Mouse (Mus musculus) embryonic facial prominence, embryonic 12.5 days (tissue): ENCODE results near the gene Camta1. TPM values are rescaled to one million over a fixed set of nuclear protein-coding genes. Genes with fewer than 3 reads are reported as not detected.

Source experiments
- ATAC-seq: fragments of 200-750 bp; cut with Nextera tagmentation; 2 replicates; pipeline ENCODE4 v1.8.0; 2017; ENCODE audit not compliant: insufficient number of reproducible peaks, insufficient read depth, low FRiP score, low TSS enrichment
- H3K27ac ChIP-seq: fragments of 300-500 bp; sonication (generic); 2 replicates; pipeline ENCODE4 v1.5.1; 2016; ENCODE audit warnings: mild to moderate bottlenecking
- H3K27me3 ChIP-seq: fragments of 300-500 bp; sonication (generic); 2 replicates; pipeline ENCODE4 v1.6.1; 2016; ENCODE audit warnings: mild to moderate bottlenecking, moderate library complexity
- H3K36me3 ChIP-seq: fragments of 300-500 bp; sonication (generic); 2 replicates; pipeline ENCODE4 v1.6.1; 2016; ENCODE audit warnings: mild to moderate bottlenecking
- H3K4me1 ChIP-seq: fragments of 300-500 bp; sonication (generic); 2 replicates; pipeline ENCODE4 v1.6.1; 2016
- H3K4me2 ChIP-seq: fragments of 300-500 bp; sonication (generic); replicated peaks from 2 replicates; pipeline ENCODE4 v1.6.1; 2016; ENCODE audit warnings: mild to moderate bottlenecking, moderate library complexity
- H3K4me3 ChIP-seq: fragments of 300-500 bp; sonication (generic); 2 replicates; pipeline ENCODE4 v1.5.1; 2016; ENCODE audit warnings: mild to moderate bottlenecking
- H3K9ac ChIP-seq: fragments of 300-500 bp; sonication (generic); 2 replicates; pipeline ENCODE4 v1.6.1; 2016; ENCODE audit warnings: mild to moderate bottlenecking, moderate library complexity
- H3K9me3 ChIP-seq: fragments of 300-500 bp; sonication (generic); 2 replicates; pipeline ENCODE4 v1.6.1; 2016; ENCODE audit warnings: mild to moderate bottlenecking, moderate library complexity
- WGBS: fragments of 180-500 bp; shearing (Covaris S2); methylation state at CpG from one replicate; pipeline ENCODE4 v1.1.7; 2016; 5-methylcytosine and 5-hydroxymethylcytosine counted together
- polyA plus RNA-seq: library from polyadenylated mRNA; unstranded; fragments of >200 nt; fragmentation: Nextera tagmentation; extraction: Ambion mirVana; gene quantifications from 2 replicates; pipeline ENCODE4 v1.2.1, GENCODE M21; 2016

Camta1 gene
- polyA plus RNA-seq, 1 experiment from 2014 or later, result 115 TPM

- WGBS, result 86% methylated on average over 7 of the region's 7 CpGs
- Histone ChIP-seq H3K9ac (no peak overlapping the region), H3K27ac (no peak overlapping the region), H3K27me3 (no peaks in the 10 kb centered on the region), H3K4me3 (no peak overlapping the region), H3K9me3 (no peaks in the 10 kb centered on the region), H3K4me1 (peaks cover 12% of the 10 kb centered on the region), H3K4me2 (no peak overlapping the region), H3K36me3 (peaks cover 3% of the 10 kb centered on the region)
- no peak for ATAC-seq
These were observed 2.4 kb downstream of the Camta1 start for GRCm38 (mm10) chr4:151859275-151859674.

GRCm38 (mm10) chr4:151853949-151854348, 7.7 kb downstream of the Camta1 start:
- no peak for ATAC-seq
- Histone ChIP-seq H3K9ac (no peak overlapping the region), H3K4me3 (no peak overlapping the region), H3K27me3 (no peaks in the 10 kb centered on the region), H3K4me1 (peaks cover 14% of the 10 kb centered on the region), H3K27ac (no peak overlapping the region), H3K4me2 (no peak overlapping the region), H3K36me3 (peaks cover 3% of the 10 kb centered on the region), H3K9me3 (no peaks in the 10 kb centered on the region)
- 68% methylated on average over 3 of the region's 3 CpGs for WGBS

GRCm38 (mm10) chr4:151851179-151851578, 10.5 kb downstream of the Camta1 start:
- ATAC-seq, result no peak
- Histone ChIP-seq H3K27ac (no peak overlapping the region), H3K4me3 (no peak overlapping the region), H3K4me1 (peaks cover 21% of the 10 kb centered on the region), H3K27me3 (no peaks in the 10 kb centered on the region), H3K9me3 (no peaks in the 10 kb centered on the region), H3K9ac (no peak overlapping the region), H3K36me3 (peaks cover 3% of the 10 kb centered on the region), H3K4me2 (no peak overlapping the region)
- 43% methylated on average over 2 of the region's 2 CpGs for WGBS

- Histone ChIP-seq H3K9ac (no peak overlapping the region), H3K27me3 (no peaks in the 10 kb centered on the region), H3K4me1 (peaks cover 5% of the 10 kb centered on the region; the same call in 1 of the 2 replicates), H3K4me3 (no peak overlapping the region), H3K36me3 (no peaks in the 10 kb centered on the region), H3K9me3 (no peaks in the 10 kb centered on the region), H3K27ac (no peak overlapping the region), H3K4me2 (no peak overlapping the region)
- WGBS, result 73% methylated on average over 2 of the region's 2 CpGs
- ATAC-seq, result no peak
These were observed 19.1 kb downstream of the Camta1 start for GRCm38 (mm10) chr4:151842591-151842990.

- no peak overlapping the region for H3K27ac ChIP-seq
- WGBS, result 73% methylated on average over 2 of the region's 2 CpGs
- no peak for ATAC-seq
These were observed 23.2 kb downstream of the Camta1 start for GRCm38 (mm10) chr4:151838518-151838917.

GRCm38 (mm10) chr4:151835860-151836259, 25.8 kb downstream of the Camta1 start:
- Histone ChIP-seq H3K9me3 (no peaks in the 10 kb centered on the region), H3K27ac (no peak overlapping the region), H3K4me3 (no peak overlapping the region), H3K27me3 (no peaks in the 10 kb centered on the region), H3K4me1 (no peaks in the 10 kb centered on the region), H3K4me2 (no peak overlapping the region), H3K9ac (no peak overlapping the region), H3K36me3 (0 out of 2 replicates have a peak, but pooled peaks cover 5% of the 10 kb centered on the region)
- WGBS, result 86% methylated on average over 3 of the region's 3 CpGs
- ATAC-seq, result no peak

More at GRCm38 (mm10) chr4:151838518-151838917, 23.2 kb downstream of the Camta1 start:
- Histone ChIP-seq H3K9ac (no peak overlapping the region), H3K9me3 (no peaks in the 10 kb centered on the region), H3K4me1 (no peaks in the 10 kb centered on the region), H3K4me2 (no peak overlapping the region), H3K4me3 (no peak overlapping the region), H3K27me3 (no peaks in the 10 kb centered on the region), H3K36me3 (0 out of 2 replicates have a peak, but pooled peaks cover 5% of the 10 kb centered on the region)

GRCm38 (mm10) chr4:151834536-151834935, 27.1 kb downstream of the Camta1 start:
- no peaks in the 10 kb centered on the region for H3K9me3 ChIP-seq
- H3K27me3 ChIP-seq, result no peaks in the 10 kb centered on the region
- H3K9ac ChIP-seq, result no peak overlapping the region
- H3K36me3 ChIP-seq, result 0 out of 2 replicates have a peak, but pooled peaks cover 5% of the 10 kb centered on the region
- H3K4me3 ChIP-seq, result no peak overlapping the region
- no peak overlapping the region for H3K4me2 ChIP-seq
- 88% methylated on average over 10 of the region's 10 CpGs for WGBS
- H3K27ac ChIP-seq, result no peak overlapping the region
- no peaks in the 10 kb centered on the region for H3K4me1 ChIP-seq
- no peak for ATAC-seq

GRCm38 (mm10) chr4:151833940-151834449, 27.7 kb downstream of the Camta1 start:
- WGBS, result 91% methylated on average over 7 of the region's 7 CpGs
- no peaks in the 10 kb centered on the region for H3K9me3 ChIP-seq
- no peak overlapping the region for H3K4me3 ChIP-seq
- no peaks in the 10 kb centered on the region for H3K27me3 ChIP-seq
- no peak for ATAC-seq
- no peak overlapping the region for H3K27ac ChIP-seq
- H3K4me1 ChIP-seq, result no peaks in the 10 kb centered on the region
- H3K36me3 ChIP-seq, result 0 out of 2 replicates have a peak, but pooled peaks cover 5% of the 10 kb centered on the region
- no peak overlapping the region for H3K4me2 ChIP-seq
- no peak overlapping the region for H3K9ac ChIP-seq

DNA sequence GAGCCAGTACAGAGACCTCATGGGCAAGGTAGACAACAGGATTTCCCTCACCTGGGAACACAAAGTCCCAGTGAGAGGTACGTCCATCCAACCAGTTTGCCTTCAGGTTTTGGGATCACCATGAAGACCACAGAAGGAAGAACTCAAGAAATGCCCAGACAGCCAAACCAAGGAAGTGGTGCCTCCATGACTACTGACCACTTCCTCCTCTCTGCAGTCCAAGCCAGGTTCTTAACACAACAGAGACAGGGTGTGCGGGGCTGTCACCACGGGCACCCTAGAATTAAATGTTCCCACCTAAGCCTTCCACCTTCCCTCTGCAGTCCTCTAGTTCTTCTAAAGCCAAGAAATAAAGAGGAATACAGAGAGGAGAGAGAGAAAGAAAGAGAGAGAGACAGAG, 33.8 kb downstream of the Camta1 start:
- Histone ChIP-seq H3K27me3 (no peaks in the 10 kb centered on the region), H3K4me3 (no peak overlapping the region), H3K4me1 (no peaks in the 10 kb centered on the region), H3K9ac (no peak overlapping the region), H3K36me3 (no peaks in the 10 kb centered on the region), H3K4me2 (no peak overlapping the region), H3K9me3 (no peaks in the 10 kb centered on the region), H3K27ac (no peak overlapping the region)
- ATAC-seq, result no peak
- 93% methylated on average over 3 of the region's 3 CpGs for WGBS

GRCm38 (mm10) chr4:151827356-151827755, 34.3 kb downstream of the Camta1 start:
- H3K4me2 ChIP-seq, result no peak overlapping the region
- no peak for ATAC-seq

DNA sequence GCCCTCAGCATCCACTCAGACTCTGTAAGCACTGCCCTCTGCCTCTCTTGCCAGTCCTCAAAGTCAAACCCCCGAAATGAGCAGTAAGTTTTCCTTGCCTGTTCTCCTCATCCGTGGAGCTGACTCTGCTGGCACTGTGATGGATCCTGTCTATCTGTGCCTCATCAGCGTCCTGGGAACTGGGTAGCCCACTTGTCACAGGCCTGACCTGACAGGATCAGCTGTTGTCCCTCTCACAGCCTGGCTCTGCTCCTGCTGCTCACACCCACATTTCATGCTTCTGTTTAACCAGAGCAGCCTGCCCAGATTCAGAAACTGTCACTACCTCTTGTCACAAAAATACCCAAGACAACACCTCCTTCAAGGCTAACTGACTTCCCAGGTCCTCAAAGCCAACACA, 37.7 kb downstream of the Camta1 start:
- Histone ChIP-seq H3K27ac (no peak overlapping the region), H3K9me3 (no peaks in the 10 kb centered on the region), H3K4me1 (no peaks in the 10 kb centered on the region), H3K9ac (no peak overlapping the region), H3K36me3 (no peaks in the 10 kb centered on the region), H3K27me3 (no peaks in the 10 kb centered on the region), H3K4me3 (no peak overlapping the region), H3K4me2 (no peak overlapping the region)
- WGBS, result 83% methylated on average over 3 of the region's 3 CpGs
- no peak for ATAC-seq

More at GRCm38 (mm10) chr4:151827356-151827755, 34.3 kb downstream of the Camta1 start:
- Histone ChIP-seq H3K36me3 (no peaks in the 10 kb centered on the region), H3K27ac (no peak overlapping the region), H3K4me3 (no peak overlapping the region), H3K4me1 (no peaks in the 10 kb centered on the region), H3K9ac (no peak overlapping the region), H3K9me3 (no peaks in the 10 kb centered on the region), H3K27me3 (no peaks in the 10 kb centered on the region)

DNA sequence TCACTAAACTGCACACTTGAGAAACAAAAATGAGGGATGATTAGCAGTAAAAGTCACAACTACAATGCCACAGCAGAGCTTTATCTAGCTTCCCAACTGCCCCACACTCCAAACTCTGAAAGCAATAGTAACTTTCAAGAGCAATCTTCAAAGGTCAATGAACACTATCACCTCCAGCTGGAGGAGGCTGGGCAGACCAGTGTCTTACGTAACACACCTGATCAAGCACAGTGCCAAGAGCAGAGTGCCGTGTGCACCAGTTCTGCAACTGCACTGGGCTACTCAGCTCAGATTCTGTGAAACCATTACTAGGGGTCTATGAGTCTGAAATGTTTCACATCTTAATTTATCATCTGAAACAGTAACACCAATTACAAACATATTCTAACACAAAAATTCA, 38.7 kb downstream of the Camta1 start:
- no peak for ATAC-seq
- WGBS, result 87% methylated on average over 2 of the region's 2 CpGs
- Histone ChIP-seq H3K9me3 (no peaks in the 10 kb centered on the region), H3K27ac (no peak overlapping the region), H3K4me1 (peaks cover 6% of the 10 kb centered on the region; the same call in 1 of the 2 replicates), H3K9ac (no peak overlapping the region), H3K27me3 (no peaks in the 10 kb centered on the region), H3K36me3 (no peaks in the 10 kb centered on the region), H3K4me3 (no peak overlapping the region), H3K4me2 (no peak overlapping the region)
